Mouse (Mus musculus) CH12.LX (cell line): ENCODE results near the gene Map2k6. TPM values are rescaled to one million over a fixed set of nuclear protein-coding genes. Genes with fewer than 3 reads are reported as not detected.

Source experiments
- polyA plus RNA-seq: library from polyadenylated mRNA; unstranded; fragments of >175 nt; gene quantifications from 2 replicates; pipeline ENCODE4 v1.2.1, GENCODE M21; 2012; ENCODE audit warnings: low read depth; ENCODE audit not compliant: insufficient read length
- total RNA-seq, 2 experiments: library from RNA; depleted of rRNA; stranded (reverse); fragments of 300-350 nt in 1 of 2; fragments of >200 nt in 1 of 2; gene quantifications; 2 replicates each; pipeline ENCODE4 v1.2.3; 2012 to 2014

The Map2k6 gene
- total and polyA plus RNA-seq, 3 experiments = 16.8 to 21.9 (median 18.0) TPM

Other genes starting within 250 kb of the Map2k6 start
- 0.08 and 0.13 TPM in 2 replicates for gene Abca9, start 230.9 kb upstream of the Map2k6 start, total RNA-seq (2012; rRNA removed)
- 0.12 and 0.18 TPM in 2 replicates for gene Abca9, start 230.9 kb upstream of the Map2k6 start, total RNA-seq (2014; rRNA removed)
- 0.13 and 0.16 TPM in 2 replicates for gene Abca9, start 230.9 kb upstream of the Map2k6 start, polyA plus RNA-seq
- gene Abca6, start 147.3 kb upstream of the Map2k6 start, total RNA-seq (2012; rRNA removed) = 0.04 and 0.25 TPM in 2 replicates
- 0.68 and 1.3 TPM in 2 replicates for gene Abca6, start 147.3 kb upstream of the Map2k6 start, total RNA-seq (2014; rRNA removed)
- gene Abca6, start 147.3 kb upstream of the Map2k6 start, polyA plus RNA-seq = 0.41 and 0.81 TPM in 2 replicates
- 3.1 and 5.0 TPM in 2 replicates for gene Abca5, start 61.4 kb upstream of the Map2k6 start, total RNA-seq (2012; rRNA removed)
- 6.2 and 8.7 TPM in 2 replicates for gene Abca5, start 61.4 kb upstream of the Map2k6 start, total RNA-seq (2014; rRNA removed)
- gene Abca5, start 61.4 kb upstream of the Map2k6 start, polyA plus RNA-seq = 3.5 and 6.2 TPM in 2 replicates